Mouse (Mus musculus) CD8-positive naive resting alpha-beta T cell, adult 57 days (primary cell): ENCODE data around the gene Zfp658. TPM values are rescaled to one million over a fixed set of nuclear protein-coding genes. Genes with fewer than 3 reads are reported as not detected.

Source experiments
- total RNA-seq: library from RNA; stranded (reverse); gene quantifications from one replicate; pipeline ENCODE4 v1.2.4, GENCODE M21; 2023

Gene Zfp658
- 9.1 TPM for total RNA-seq

DNA sequence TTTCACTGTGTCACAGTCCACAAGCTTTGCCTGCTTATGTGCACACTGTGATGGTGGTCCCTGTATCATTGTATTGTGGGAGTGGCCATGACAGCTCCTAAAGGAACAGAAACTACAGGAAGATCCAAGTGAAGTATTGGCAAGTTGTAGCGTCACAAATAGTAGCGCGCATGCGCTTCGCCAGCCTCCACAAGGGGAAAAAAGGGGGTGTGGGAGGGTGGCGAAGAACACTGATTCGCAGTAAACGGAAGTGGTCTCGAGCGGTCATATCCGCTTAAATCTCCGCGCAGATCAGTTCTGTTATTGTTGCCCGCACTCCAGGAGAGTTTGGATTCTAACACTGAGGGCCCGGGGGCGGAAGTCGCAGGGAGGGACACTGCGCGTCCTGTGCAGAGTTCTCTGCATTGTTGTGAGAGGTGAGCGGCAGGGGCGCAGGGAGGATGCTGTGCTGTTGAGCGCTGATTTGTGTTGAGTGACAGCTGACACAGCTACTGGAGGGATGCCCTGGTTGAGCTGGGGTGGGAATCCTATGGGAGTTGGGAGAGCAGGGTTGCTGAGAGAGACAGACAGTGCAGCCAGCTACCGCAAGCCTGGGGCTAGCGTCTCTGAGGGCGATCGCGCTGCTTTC is at the start of gene Zfp658:
Gene Zfp658 (plus strand): TSS at position 251 of the 628 bp plus-strand sequence.

DNA sequence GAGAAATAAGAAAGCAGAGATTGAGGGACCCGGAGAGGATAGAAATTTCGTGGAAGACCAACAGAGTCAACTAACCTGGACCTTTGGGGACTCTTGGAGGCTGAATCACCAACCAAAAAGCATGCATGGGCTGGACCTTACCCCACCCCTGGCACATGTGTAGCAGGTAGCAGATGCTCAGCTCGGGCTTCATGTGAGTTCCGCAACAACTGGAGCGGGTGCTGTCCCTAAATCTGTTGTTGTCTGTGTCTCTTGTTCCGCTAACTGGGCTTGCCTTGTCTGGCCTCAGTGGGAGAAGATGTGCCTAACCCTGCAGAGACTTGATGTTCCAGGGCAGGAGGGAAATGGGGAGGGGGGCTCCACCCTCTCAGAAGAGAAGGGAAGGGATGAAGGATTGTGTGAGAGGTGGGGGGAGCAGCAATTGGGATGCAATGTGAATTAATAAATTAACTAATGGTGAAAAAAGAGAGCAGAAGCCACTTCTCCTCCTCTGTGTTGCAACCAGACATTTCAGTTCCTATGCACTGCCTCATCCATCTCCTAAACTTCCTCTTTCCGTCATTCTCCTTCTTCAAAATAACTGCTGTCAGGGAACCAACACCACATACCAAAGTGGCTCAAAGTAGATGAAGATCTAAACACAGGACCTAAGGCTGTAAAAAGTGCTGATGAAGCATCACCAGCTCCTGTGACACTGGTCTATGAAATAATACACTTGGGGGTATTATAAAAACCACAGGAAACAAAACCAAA is 17.7 kb upstream of the Zfp658 start, which contains the start of gene Cd33:
Gene Cd33 (minus strand): TSS at position 204 of the 753 bp plus-strand sequence.

DNA sequence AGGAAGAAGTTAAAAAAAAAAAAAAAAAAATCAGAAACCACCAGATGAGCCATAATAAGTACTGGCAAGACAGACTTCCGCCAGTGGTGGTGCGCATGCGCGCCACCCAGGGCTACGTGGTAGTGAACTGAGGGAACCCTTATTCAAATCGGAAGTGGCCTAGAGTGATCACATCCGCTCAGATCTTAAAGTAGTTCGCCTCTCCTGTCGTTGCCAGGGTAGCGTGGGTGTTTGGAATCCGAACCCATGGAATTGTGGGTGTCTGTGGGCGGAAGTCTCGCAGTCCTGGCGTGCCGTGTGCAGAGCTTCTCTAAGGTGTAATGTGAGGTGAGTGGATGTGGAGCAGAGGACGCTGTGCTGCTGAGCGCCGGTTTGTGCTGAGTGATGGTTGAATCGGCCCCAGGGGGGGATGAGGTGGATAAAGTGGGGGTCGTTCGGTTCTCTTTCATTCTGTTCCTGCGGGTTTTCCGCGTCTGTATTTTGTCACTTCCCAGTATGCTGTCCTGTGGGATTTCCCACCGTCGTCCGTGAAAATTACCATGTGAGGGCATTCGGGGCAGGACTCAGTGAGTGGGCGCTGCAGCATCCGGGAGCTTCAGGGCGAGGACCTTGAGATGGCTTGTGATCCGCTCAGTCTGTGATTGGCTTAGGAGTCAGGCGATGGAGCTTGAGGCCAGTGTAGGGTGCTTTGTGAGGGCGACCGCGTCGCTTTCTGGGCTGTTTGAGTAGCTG is 17.6 kb downstream of the Zfp658 start, which contains the start of gene Zfp719:
Gene Zfp719 (plus strand): TSS at position 171 of the 732 bp plus-strand sequence.

DNA sequence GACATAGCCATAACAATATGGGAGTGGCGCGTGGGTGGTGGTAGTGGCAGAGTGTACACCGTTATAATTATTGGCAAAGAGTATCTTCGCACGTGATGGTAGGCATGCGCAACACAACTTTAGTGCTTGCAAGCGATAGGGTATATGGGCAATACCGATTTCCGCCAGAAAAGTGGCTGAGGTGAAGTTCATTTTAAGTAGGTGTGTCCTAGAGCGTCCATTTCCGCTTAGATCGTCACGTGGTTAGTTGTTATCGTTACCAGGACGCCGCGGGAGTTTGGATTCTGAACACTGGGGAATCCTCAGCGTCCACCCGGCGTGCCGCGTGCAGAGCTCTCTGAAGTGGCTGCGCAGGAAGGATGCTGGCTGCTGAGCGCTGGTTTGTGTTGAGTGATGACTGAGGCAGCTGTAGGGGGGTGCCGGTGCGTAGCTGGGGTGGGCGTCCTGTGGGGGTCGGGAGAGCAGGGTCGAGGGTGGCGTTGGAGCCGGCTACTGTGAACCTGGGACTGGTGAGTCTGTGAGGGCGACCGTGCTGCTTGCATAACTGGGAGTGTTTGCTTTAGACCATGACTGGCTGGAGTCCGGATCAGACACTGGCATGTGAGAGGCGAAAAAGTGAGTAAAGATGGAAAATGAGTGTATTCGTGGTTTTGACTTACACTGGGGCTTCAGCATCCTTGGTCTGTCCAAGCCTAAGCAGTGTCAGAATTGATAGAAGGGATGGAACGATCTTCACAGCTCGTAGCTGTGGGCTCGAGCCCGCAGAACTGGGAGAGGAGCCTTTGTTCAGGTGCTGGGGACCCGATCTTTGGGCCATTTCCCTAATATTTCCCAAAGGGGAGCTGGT is 45.1 kb downstream of the Zfp658 start, which contains the start of gene Zfp819:
Gene Zfp819 (plus strand): TSS at position 274 of the 847 bp plus-strand sequence.

Other genes with a start within 250 kb of the Zfp658 start
- 27.4 TPM for gene Zfp715, start 249.0 kb upstream of the Zfp658 start, total RNA-seq
- 0.31 TPM for gene Siglecf, start 210.9 kb upstream of the Zfp658 start, total RNA-seq
- 22.1 TPM for gene Siglecg, start 154.1 kb upstream of the Zfp658 start, total RNA-seq
- gene Lim2, start 134.6 kb upstream of the Zfp658 start, total RNA-seq: not detected
- gene Nkg7, start 125.2 kb upstream of the Zfp658 start, total RNA-seq: 209 TPM
- 2.4 TPM for gene Cldnd2, start 121.5 kb upstream of the Zfp658 start, total RNA-seq
- gene Etfb, start 118.2 kb upstream of the Zfp658 start, total RNA-seq: 27.5 TPM
- gene Gm45233, start 118.1 kb upstream of the Zfp658 start, total RNA-seq: not detected
- gene Vsig10l, start 99.1 kb upstream of the Zfp658 start, total RNA-seq: 0.89 TPM
- not detected for gene Iglon5, start 72.2 kb upstream of the Zfp658 start, total RNA-seq
- not detected for gene 4931406B18Rik, start 56.3 kb upstream of the Zfp658 start, total RNA-seq
- gene Cd33, start 17.8 kb upstream of the Zfp658 start, total RNA-seq: 1.0 TPM
- 19.5 TPM for gene Zfp719, start 17.4 kb downstream of the Zfp658 start, total RNA-seq
- gene Zfp819, start 44.9 kb downstream of the Zfp658 start, total RNA-seq: not detected
- not detected for gene Ceacam18, start 72.5 kb downstream of the Zfp658 start, total RNA-seq
- gene Siglece, start 97.9 kb downstream of the Zfp658 start, total RNA-seq: 1.5 TPM
- gene Ctu1, start 109.8 kb downstream of the Zfp658 start, total RNA-seq: 8.5 TPM
- gene Klk14, start 128.2 kb downstream of the Zfp658 start, total RNA-seq: not detected
- gene Klk13, start 150.3 kb downstream of the Zfp658 start, total RNA-seq: not detected
- not detected for gene Klk12, start 206.6 kb downstream of the Zfp658 start, total RNA-seq
- gene Klk11, start 212.3 kb downstream of the Zfp658 start, total RNA-seq: not detected
- not detected for gene Klk10, start 218.8 kb downstream of the Zfp658 start, total RNA-seq
- gene Klk9, start 229.6 kb downstream of the Zfp658 start, total RNA-seq: not detected
- gene Klk8, start 235.3 kb downstream of the Zfp658 start, total RNA-seq: 230 TPM
- gene Klk7, start 249.0 kb downstream of the Zfp658 start, total RNA-seq: 1.2 TPM